Mouse (Mus musculus): ENCODE measurements around the gene Gp1bb. TPM values are rescaled to one million over a fixed set of nuclear protein-coding genes. Genes with fewer than 3 reads are reported as not detected.
A peak's percentile ranks its signal among the peaks of the same experiment; 100 is the strongest.

The Gp1bb gene
- polyA plus RNA-seq, 1 experiment from 2014 or later = 7.4 TPM

DNA sequence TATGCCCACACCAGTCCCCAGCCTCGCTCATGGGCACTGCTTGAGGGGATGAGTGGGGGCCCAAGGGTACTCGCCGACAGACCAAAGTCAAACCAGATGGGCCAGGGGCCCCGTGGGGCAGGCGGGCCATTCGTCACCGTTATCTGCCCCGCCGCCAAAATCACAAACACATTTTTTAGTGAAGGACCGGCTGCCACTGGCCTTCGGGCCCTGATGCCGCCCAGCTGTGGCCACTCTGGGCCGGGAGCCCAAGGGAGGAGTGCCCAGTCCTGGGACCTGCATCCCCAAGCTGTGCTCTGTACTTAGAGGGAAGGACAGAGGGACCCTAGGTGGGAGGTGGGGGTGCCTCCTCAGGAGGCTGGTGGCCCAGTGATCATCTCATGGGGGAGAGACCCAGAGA lies 10.5 kb downstream of the Gp1bb start:
- Histone ChIP-seq H3K4me1 (peaks cover 44% of the 10 kb centered on the region), H3K27me3 (ENCODE audit: insufficient read depth, poor library complexity, severe bottlenecking) (peaks cover 88% of the 10 kb centered on the region), H3K9me3 (no peaks in the 10 kb centered on the region), H3K36me3 (no peaks in the 10 kb centered on the region), H3K27ac (peak overlapping the region; percentile 56), H3K4me3 (no peak overlapping the region)
- no peak for DNase-seq (ENCODE audit: low spot score)
- 24% methylated on average over 13 of the region's 13 CpGs for WGBS

DNA sequence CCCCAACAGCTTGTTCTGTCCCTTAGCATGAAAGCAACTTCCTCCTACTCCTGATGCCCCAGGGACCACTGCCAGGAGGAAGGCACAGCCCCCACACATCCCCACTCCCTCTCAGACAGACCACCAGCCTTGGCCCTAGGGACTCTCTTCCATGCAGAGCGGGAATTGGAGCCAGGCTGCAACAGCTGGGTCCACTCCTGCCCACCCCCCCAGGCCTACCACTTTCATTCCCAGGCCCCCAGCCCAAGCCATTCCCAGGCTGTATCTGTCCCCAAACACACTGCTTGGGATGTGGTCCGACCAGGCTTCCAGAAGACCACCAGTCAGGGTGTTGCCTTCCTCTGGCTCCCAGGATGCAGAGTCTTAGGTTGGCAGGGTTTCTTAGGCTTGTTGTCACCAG lies 13.1 kb downstream of the Gp1bb start:
- no peaks in the 10 kb centered on the region for H3K9me3 ChIP-seq
- no peak overlapping the region for H3K4me3 ChIP-seq
- H3K27me3 ChIP-seq (ENCODE audit: insufficient read depth, poor library complexity, severe bottlenecking) = peaks cover 84% of the 10 kb centered on the region
- WGBS = 49% methylated on average over 2 of the region's 2 CpGs
- DNase-seq (ENCODE audit: low spot score) = no peak
- peaks cover 52% of the 10 kb centered on the region for H3K4me1 ChIP-seq
- no peak overlapping the region for H3K27ac ChIP-seq
- no peaks in the 10 kb centered on the region for H3K36me3 ChIP-seq

DNA sequence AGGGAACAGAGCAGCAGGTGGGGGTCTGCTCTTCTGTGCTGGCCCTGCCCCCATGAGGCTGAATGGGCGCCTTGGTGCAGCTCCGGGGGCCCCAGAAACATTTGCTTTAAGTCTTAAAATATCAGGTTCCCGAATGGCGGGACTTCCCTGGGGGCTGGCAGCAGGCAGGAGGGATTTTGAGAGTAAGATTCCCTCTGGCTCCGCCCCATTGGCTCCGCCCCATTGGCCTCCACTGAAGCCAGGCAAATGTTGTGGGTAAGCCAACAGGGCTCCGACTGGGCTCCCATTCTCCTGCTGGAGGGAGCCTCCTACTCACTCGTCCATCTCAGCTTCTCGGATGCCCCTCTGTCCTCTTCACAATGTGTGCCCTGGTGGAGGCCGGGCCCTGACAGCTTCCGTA lies 14.0 kb downstream of the Gp1bb start:
- 7% methylated on average over 11 of the region's 11 CpGs for WGBS
- Histone ChIP-seq H3K27me3 (ENCODE audit: insufficient read depth, poor library complexity, severe bottlenecking) (peaks cover 75% of the 10 kb centered on the region), H3K27ac (no peak overlapping the region), H3K36me3 (no peaks in the 10 kb centered on the region), H3K9me3 (no peaks in the 10 kb centered on the region), H3K4me1 (peaks cover 58% of the 10 kb centered on the region), H3K4me3 (0 out of 2 replicates have a peak overlapping the region, but pooled peaks have one; percentile 22)
- DNase-seq (ENCODE audit: low spot score) = no peak

DNA sequence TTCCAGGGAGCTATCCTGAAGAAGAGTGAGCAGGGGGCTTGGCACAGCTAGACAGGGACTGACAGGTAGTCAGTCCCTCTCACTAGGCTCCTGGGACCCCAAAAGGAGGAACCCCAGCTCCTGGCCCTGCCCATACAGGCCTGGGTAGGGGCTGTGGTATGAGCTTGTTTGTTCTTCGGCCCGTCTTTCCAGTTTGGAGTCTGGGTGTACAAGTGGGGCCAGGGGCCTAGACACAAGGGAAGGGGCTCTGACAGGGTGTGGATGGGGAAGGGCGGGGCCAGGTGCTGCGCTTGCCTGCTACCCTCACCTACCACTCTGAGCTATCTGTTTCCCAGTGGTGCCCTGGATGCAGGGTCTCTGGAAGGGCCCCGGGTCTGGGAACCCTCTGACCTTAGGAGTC lies 16.5 kb downstream of the Gp1bb start:
- H3K36me3 ChIP-seq = no peaks in the 10 kb centered on the region
- no peak overlapping the region for H3K27ac ChIP-seq
- peaks cover 51% of the 10 kb centered on the region for H3K27me3 ChIP-seq (ENCODE audit: insufficient read depth, poor library complexity, severe bottlenecking)
- 76% methylated on average over 5 of the region's 5 CpGs for WGBS
- peaks cover 53% of the 10 kb centered on the region for H3K4me1 ChIP-seq
- no peaks in the 10 kb centered on the region for H3K9me3 ChIP-seq
- no peak for DNase-seq (ENCODE audit: low spot score)
- no peak overlapping the region for H3K4me3 ChIP-seq

DNA sequence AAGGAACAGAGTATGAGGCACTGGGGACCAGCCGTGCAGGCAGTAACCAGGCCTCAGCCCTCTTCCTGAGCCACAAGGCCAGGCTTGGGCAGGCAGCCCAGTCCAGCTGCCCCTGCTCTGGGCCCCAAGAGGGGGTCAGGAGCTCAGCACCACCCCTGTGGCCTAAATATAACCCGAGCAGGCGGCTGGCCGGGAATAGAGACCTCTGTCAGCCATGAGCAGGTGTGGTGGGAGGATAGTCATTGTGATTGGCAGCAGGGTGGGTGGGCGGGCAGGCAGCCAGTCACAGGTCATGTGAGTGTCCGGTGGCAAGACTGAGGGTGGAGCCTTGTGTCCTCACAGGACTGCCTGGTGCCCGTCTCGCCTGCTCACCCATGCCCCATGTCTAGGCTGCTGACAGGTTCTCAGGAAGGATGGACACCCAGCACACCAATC lies 17.9 kb downstream of the Gp1bb start:
- WGBS = 42% methylated on average over 8 of the region's 8 CpGs
- H3K27ac ChIP-seq = peak overlapping the region; percentile 74

DNA sequence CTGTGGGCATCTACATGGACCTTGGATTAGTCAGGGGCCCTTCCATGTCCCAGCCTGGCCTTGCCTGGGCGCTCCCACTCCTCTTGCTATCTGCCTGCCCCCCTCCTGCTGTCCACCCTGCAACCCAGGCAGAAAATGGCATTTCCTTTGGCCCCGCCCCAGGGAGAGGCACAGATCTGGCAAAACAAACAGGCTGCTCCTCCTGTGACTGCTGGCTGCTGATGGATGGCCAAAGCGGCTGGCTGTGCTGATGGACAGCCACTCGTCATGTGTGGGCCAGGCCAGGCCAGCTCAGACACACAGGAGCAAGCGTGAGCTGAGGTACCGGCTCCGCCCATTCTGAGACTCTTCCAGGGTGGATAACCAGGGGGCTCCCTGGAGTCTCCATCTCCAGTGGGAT lies 20.8 kb downstream of the Gp1bb start:
- H3K36me3 ChIP-seq = no peaks in the 10 kb centered on the region
- peaks cover 40% of the 10 kb centered on the region for H3K27me3 ChIP-seq (ENCODE audit: insufficient read depth, poor library complexity, severe bottlenecking)
- 50% methylated on average over 7 of the region's 7 CpGs for WGBS
- H3K27ac ChIP-seq = peak overlapping the region; percentile 69
- H3K4me3 ChIP-seq = no peak overlapping the region
- no peaks in the 10 kb centered on the region for H3K9me3 ChIP-seq
- DNase-seq (ENCODE audit: low spot score) = no peak
- peaks cover 41% of the 10 kb centered on the region for H3K4me1 ChIP-seq

More for the DNA sequence above, 17.9 kb downstream of the Gp1bb start:
- H3K36me3 ChIP-seq = no peaks in the 10 kb centered on the region
- peaks cover 48% of the 10 kb centered on the region for H3K27me3 ChIP-seq (ENCODE audit: insufficient read depth, poor library complexity, severe bottlenecking)
- DNase-seq (ENCODE audit: low spot score) = no peak
- H3K4me3 ChIP-seq = no peak overlapping the region
- no peaks in the 10 kb centered on the region for H3K9me3 ChIP-seq
- H3K4me1 ChIP-seq = peaks cover 49% of the 10 kb centered on the region

DNA sequence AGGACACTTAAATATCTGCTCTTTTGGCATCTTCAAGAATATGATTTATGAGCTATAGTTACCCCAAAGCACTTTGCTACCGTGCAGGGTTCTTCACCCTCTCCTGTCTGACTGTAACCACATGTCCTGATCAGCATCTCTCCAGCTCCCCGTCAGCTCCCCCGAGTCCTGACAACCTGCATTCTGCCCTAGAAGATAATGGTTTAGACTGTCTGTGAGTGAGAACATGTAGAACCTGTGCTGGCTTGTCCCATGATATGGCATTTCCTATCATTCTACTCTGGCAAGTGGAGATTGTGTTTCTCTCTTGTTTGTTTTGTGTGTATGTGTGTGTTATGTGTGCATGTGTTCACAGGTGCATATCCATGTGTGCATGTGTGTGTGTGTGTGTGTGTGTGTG lies 24.2 kb downstream of the Gp1bb start:
- no peaks in the 10 kb centered on the region for H3K36me3 ChIP-seq
- DNase-seq (ENCODE audit: low spot score) = no peak
- H3K4me3 ChIP-seq = no peak overlapping the region
- H3K27me3 ChIP-seq (ENCODE audit: insufficient read depth, poor library complexity, severe bottlenecking) = peaks cover 58% of the 10 kb centered on the region
- H3K4me1 ChIP-seq = peaks cover 19% of the 10 kb centered on the region
- no peaks in the 10 kb centered on the region for H3K9me3 ChIP-seq
- 59% methylated on average over 3 of the region's 3 CpGs for WGBS
- H3K27ac ChIP-seq = no peak overlapping the region

DNA sequence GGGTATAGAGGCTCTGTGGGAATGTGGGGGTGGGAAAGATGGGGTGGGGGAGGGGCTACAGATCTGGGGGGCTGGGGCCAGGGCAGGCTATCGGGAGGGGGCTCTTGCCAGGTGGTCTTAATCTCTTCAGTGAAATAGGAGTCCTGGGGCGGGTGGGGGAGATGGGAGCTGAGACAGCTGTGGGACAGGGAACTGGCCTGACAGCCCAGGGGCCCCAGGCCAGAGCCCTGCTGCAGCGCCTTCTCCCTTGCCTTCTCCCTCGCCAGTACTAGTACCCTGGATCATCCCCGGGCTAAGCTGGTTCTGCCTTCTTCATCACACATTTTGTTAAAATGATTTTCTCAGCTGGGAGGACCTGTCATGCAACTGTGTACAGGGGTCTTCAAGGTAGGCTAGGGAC lies 25.9 kb downstream of the Gp1bb start:
- Histone ChIP-seq H3K36me3 (no peaks in the 10 kb centered on the region), H3K27ac (no peak overlapping the region), H3K4me1 (peaks cover 13% of the 10 kb centered on the region), H3K4me3 (no peak overlapping the region), H3K9me3 (no peaks in the 10 kb centered on the region), H3K27me3 (ENCODE audit: insufficient read depth, poor library complexity, severe bottlenecking) (peaks cover 74% of the 10 kb centered on the region)
- WGBS = 31% methylated on average over 5 of the region's 5 CpGs
- no peak for DNase-seq (ENCODE audit: low spot score)

DNA sequence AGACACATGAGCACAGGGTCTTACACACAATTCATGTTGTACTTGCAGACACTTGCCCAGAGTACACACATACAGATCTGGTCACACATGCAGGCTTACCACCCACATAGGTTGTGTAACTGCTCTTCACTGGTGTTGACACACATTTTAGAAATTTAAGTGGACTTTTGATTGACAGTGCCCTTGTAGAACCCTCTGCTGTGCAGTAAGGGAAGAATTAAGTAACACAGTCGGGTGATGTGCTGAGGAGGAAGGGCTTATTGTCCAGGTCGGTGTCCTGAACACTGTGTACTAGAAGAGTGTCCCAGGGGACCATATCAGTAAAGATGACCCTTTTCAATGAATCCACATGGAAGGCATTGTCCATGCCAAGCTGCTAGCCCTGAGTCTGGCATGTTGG lies 28.3 kb downstream of the Gp1bb start:
- Histone ChIP-seq H3K4me1 (peaks cover 25% of the 10 kb centered on the region), H3K4me3 (no peak overlapping the region), H3K36me3 (no peaks in the 10 kb centered on the region), H3K27ac (no peak overlapping the region), H3K27me3 (ENCODE audit: insufficient read depth, poor library complexity, severe bottlenecking) (peaks cover 85% of the 10 kb centered on the region), H3K9me3 (no peaks in the 10 kb centered on the region)
- DNase-seq (ENCODE audit: low spot score) = no peak
- 65% methylated on average over 2 of the region's 2 CpGs for WGBS

DNA sequence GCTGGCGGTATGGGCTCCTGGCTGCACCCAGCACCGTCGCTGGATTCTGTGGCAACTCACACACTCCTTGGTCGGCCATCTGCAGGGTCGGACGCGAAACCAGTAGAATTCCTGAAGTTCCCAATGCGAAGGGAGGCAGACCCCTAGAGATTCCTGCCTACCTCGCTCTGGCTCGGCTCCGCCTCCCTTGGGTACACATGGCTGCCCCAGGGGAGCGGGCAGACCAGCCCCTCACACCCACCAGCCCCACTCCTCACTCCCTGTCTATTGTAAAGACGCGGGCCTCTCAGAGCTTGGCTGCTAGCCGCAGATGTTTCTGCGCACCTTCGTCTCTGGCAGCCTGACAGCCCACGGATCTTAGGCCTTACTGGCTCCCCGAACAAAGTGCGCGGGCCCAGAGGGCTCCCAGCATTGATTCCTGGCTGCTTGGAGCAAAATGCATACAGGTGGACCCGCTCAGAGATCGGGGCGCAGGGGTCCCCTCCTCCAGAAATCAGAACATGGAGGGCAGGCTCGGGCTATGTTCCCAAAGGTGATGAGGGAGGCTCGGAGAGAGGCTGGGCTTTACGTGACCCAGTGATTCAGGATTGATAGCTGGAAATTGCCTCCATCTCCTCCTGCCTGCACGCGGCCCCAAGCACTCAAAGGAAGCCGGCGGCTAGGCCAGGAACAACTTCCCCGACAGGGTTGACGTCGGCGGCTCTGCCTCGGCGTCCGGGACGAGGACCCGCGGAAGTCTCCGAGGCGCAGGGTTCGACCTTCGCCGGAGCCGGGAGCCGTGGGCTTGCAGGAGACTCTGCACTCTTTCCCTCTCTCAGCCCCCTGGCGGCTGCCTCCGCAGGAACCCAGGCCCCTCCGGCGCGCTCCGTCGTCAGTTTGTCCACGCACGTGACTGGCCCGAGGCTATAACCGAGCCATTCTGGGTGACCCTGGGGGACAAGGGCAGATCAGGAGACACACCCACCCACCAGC lies 30.9 kb downstream of the Gp1bb start:
- Histone ChIP-seq H3K4me1 (peaks cover 43% of the 10 kb centered on the region), H3K4me3 (peak overlapping the region; percentile 52), H3K27me3 (ENCODE audit: insufficient read depth, poor library complexity, severe bottlenecking) (peaks cover 98% of the 10 kb centered on the region), H3K9me3 (no peaks in the 10 kb centered on the region), H3K27ac (peak overlapping the region; percentile 12; the same call in 1 of the 2 replicates), H3K36me3 (no peaks in the 10 kb centered on the region)
- WGBS = 1% methylated on average over 59 of the region's 59 CpGs
- no peak for DNase-seq (ENCODE audit: low spot score)

DNA sequence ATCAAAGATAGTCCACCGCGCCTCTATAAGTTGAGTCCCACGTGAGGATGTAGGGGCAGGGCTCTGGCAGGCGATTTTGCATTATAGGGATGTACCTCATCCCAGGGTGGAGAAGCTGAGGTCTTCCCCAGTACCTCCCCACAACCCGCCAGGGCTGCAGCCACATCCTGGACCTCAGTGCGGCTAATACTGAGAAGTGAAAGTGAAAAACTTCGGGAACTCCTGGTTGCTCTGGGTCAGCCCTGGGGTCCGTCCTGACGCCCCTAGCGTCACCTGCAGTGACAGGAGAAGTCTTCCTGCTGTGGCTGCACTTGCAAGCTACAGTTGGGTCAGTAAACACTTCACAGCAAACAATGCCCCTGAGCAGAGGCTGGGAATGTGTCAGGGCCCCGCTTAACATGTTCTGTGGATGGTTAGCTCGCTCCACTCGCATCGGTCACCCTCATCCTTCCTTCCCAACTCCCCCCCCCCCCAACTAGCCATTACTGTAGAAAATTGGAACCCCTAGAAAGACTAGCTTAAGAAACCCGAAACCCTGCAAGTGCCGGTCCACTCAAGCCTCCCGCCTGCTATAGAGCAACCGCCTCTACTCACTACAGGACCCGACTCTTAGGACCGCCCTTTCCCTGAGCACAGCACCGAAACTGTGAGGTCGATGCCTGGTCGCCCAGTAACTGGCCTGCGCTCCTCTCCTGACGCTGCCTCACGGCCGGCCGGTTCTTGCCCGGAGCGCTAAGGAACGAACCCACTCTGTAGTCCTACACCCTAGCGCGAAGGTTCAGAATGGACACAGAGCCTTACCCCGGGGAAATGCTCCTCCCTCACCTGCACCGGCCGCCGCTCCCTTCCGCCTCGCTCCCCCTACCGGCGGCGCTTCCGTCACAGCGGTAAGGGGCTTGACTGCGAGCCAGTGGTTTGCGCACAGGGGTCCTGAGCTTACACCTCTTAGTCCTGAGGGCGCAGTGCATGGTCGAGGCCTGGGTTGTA lies 32.1 kb downstream of the Gp1bb start, which contains the start of gene Tbx1:
Gene Tbx1 (minus strand): TSS at position 868 of the 987 bp plus-strand sequence.
- 1% methylated on average over 48 of the region's 48 CpGs for WGBS
- no peak for DNase-seq (ENCODE audit: low spot score)

DNA sequence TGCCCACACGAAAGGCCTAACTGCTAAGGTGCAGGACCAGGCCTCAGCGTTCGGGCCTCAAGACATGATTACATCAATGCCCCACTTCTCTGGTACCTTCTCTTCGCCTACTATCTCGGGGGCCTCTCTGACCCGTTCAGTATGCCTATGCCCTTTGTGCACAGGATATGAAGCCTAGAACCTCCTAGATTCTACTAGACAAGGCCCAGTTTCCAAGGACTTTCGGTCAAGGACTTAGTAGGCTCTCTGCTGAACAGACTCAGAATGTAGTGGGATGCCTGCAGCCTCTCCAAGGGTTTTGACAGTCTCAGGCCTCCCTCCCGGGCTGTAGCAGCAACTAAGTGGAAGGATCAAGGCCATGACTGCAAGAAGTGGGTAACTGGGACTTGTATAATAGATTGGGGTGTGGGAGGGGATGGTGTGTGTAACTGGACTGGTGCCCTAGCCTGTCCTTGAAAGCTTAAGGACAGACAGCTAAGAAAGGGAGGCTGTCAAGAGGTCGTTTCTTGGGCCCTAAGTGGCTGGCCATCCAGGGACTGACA lies 33.1 kb downstream of the Gp1bb start:
- 18% methylated on average over 9 of the region's 9 CpGs for WGBS
- H3K27ac ChIP-seq = 0 out of 2 replicates have a peak overlapping the region, but pooled peaks have one; percentile 9
- no peaks in the 10 kb centered on the region for H3K9me3 ChIP-seq
- peaks cover 98% of the 10 kb centered on the region for H3K27me3 ChIP-seq (ENCODE audit: insufficient read depth, poor library complexity, severe bottlenecking)
- H3K36me3 ChIP-seq = no peaks in the 10 kb centered on the region
- DNase-seq (ENCODE audit: low spot score) = no peak
- peaks cover 53% of the 10 kb centered on the region for H3K4me1 ChIP-seq
- H3K4me3 ChIP-seq = peak overlapping the region; percentile 63

More for the DNA sequence above, 32.1 kb downstream of the Gp1bb start, which contains the start of gene Tbx1:
- Histone ChIP-seq H3K9me3 (no peaks in the 10 kb centered on the region), H3K27me3 (ENCODE audit: insufficient read depth, poor library complexity, severe bottlenecking) (peaks cover 98% of the 10 kb centered on the region), H3K4me1 (peaks cover 53% of the 10 kb centered on the region), H3K27ac (peak within 1 kb of the TSS; percentile 12; the same call in 1 of the 2 replicates), H3K4me3 (peak within 1 kb of the TSS; percentile 52), H3K36me3 (no peaks in the 10 kb centered on the region)
